Mouse (Mus musculus) lung, embryonic 14.5 days (tissue): Measurements from ENCODE around the gene Trhde. TPM values are rescaled to one million over a fixed set of nuclear protein-coding genes. Genes with fewer than 3 reads are reported as not detected.
A peak's percentile ranks its signal among the peaks of the same experiment; 100 is the strongest.

Source experiments
- ATAC-seq: fragments of 200-750 bp; cut with Nextera tagmentation; 2 replicates; pipeline ENCODE4 v1.8.0; 2017; ENCODE audit warnings: mild to moderate bottlenecking, moderate TSS enrichment, moderate library complexity; ENCODE audit not compliant: insufficient read depth
- DNase-seq: peaks from one replicate; pipeline ENCODE4 v3.0.0-alpha.2; 2015
- H3K27ac ChIP-seq: fragments of 300-500 bp; sonication (generic); 2 replicates; pipeline ENCODE4 v1.5.1; 2014; ENCODE audit warnings: low read depth, mild to moderate bottlenecking, moderate library complexity
- H3K27me3 ChIP-seq: fragments of 300-500 bp; sonication (generic); 2 replicates; pipeline ENCODE4 v1.6.1; 2014; ENCODE audit warnings: low read length, control low read depth; ENCODE audit not compliant: insufficient read depth
- H3K36me3 ChIP-seq: fragments of 300-500 bp; sonication (generic); 2 replicates; pipeline ENCODE4 v1.6.1; 2014; ENCODE audit warnings: control low read depth; ENCODE audit not compliant: insufficient read depth
- H3K4me1 ChIP-seq: fragments of 300-500 bp; sonication (generic); 2 replicates; pipeline ENCODE4 v1.6.1; 2014; ENCODE audit warnings: antibody characterized with exemption, control low read depth; ENCODE audit not compliant: insufficient read depth
- H3K4me2 ChIP-seq: fragments of 300-500 bp; sonication (generic); 2 replicates; pipeline ENCODE4 v1.6.1; 2014; ENCODE audit warnings: mild to moderate bottlenecking
- H3K4me3 ChIP-seq: fragments of 300-500 bp; sonication (generic); 2 replicates; pipeline ENCODE4 v1.5.1; 2014; ENCODE audit warnings: low read depth, low read length
- H3K9ac ChIP-seq: fragments of 300-500 bp; sonication (generic); 2 replicates; pipeline ENCODE4 v1.6.1; 2014
- H3K9me3 ChIP-seq: fragments of 300-500 bp; sonication (generic); 2 replicates; pipeline ENCODE4 v1.6.1; 2016; ENCODE audit warnings: low read depth, low read length, control low read depth
- CTCF ChIP-seq: IDR thresholded peaks from 2 replicates; pipeline ENCODE4 v1.5.1; 2016; ENCODE audit warnings: antibody characterized with exemption, low read depth
- WGBS: fragments of 180-500 bp; shearing (Covaris S2); extraction: QIAGEN DNeasy Blood & Tissue Kit; methylation state at CpG from one replicate; pipeline ENCODE4 v1.1.7; 2014; 5-methylcytosine and 5-hydroxymethylcytosine counted together
- polyA plus RNA-seq: library from polyadenylated mRNA; unstranded; fragments of >200 nt; fragmentation: Nextera tagmentation; extraction: Ambion mirVana; gene quantifications from 2 replicates; pipeline ENCODE4 v1.2.1, GENCODE M21; 2014

Trhde gene
- polyA plus RNA-seq, 1 experiment from 2014 or later, result 0.07 TPM

DNA sequence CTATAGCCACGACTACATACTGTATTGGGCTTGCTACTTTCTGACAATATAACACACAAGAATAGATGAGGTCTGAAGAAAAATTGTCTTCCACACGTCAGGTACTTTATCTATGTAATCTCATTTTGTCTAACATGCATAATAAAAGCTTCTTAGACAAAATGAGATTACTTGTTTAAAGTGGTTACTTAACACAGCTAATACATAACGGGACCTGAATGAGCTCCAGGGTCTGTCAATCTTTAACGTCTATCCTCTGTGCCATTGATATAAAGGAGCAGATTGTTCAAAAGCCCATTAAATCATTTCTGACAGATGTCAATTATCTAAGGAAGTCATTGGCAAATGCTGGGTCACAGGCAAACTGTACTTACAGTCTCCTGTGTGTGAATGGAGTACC, 36.2 kb downstream of the Trhde start:
- 69% methylated on average over 4 of the region's 4 CpGs for WGBS
- Histone ChIP-seq H3K9ac (no peak overlapping the region), H3K4me3 (no peak overlapping the region), H3K4me2 (no peak overlapping the region), H3K36me3 (no peaks in the 10 kb centered on the region), H3K4me1 (no peaks in the 10 kb centered on the region), H3K27me3 (no peaks in the 10 kb centered on the region), H3K27ac (no peak overlapping the region), H3K9me3 (no peaks in the 10 kb centered on the region)
- no peak for DNase-seq
- TF ChIP-seq CTCF, result no peak
- no peak for ATAC-seq

DNA sequence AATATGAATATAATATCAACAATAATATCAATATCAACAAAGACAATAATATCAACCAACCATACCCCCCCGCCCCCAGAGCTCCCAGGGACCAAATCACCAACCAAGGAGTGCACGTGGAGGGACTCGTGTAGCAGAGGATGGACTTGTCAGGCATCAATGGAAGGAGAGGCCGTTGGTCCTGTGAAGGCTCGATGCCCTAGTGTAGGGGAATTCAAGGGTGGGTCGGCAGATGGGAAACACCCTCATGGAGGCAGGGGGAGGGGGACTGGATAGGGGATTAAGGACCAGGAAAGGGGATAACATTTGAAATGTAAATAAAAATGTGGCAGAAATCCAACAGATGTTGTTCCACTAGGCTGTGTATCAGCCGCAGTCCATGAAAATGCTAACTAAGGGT, 40.0 kb downstream of the Trhde start:
- Histone ChIP-seq H3K27me3 (no peaks in the 10 kb centered on the region), H3K4me1 (no peaks in the 10 kb centered on the region), H3K4me2 (no peak overlapping the region), H3K4me3 (no peak overlapping the region), H3K9ac (no peak overlapping the region), H3K9me3 (no peaks in the 10 kb centered on the region), H3K27ac (no peak overlapping the region), H3K36me3 (no peaks in the 10 kb centered on the region)
- WGBS, result 72% methylated on average over 7 of the region's 7 CpGs
- ATAC-seq, result no peak
- TF ChIP-seq CTCF, result no peak
- no peak for DNase-seq

DNA sequence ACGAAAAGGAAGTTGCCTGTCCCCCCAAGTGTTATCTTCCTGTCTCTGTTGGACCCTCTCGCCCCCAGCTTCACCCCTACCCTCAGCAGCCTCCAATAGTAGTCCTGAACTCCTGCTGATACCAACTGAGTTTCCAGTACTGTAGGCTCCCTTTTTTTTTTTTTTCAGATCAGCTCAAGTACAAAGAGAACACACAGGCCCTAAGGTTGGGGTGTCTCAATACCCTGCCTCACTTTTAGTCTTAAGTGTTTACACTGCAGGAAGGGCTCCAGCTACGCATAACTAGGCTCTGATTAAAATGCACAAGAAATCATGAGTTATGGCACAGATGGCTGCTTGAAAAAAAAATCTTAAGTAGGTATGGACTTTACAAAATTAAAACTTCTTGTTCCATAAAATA, 42.9 kb downstream of the Trhde start:
- no peak overlapping the region for H3K4me3 ChIP-seq
- H3K27me3 ChIP-seq, result no peaks in the 10 kb centered on the region
- H3K4me2 ChIP-seq, result no peak overlapping the region
- H3K9me3 ChIP-seq, result no peaks in the 10 kb centered on the region
- DNase-seq (peak; percentile 3), ATAC-seq (peak; percentile 44)
- no peaks in the 10 kb centered on the region for H3K36me3 ChIP-seq
- no peak for TF ChIP-seq CTCF
- no peaks in the 10 kb centered on the region for H3K4me1 ChIP-seq
- no peak overlapping the region for H3K9ac ChIP-seq
- no peak overlapping the region for H3K27ac ChIP-seq
- 53% methylated on average over 3 of the region's 3 CpGs for WGBS

DNA sequence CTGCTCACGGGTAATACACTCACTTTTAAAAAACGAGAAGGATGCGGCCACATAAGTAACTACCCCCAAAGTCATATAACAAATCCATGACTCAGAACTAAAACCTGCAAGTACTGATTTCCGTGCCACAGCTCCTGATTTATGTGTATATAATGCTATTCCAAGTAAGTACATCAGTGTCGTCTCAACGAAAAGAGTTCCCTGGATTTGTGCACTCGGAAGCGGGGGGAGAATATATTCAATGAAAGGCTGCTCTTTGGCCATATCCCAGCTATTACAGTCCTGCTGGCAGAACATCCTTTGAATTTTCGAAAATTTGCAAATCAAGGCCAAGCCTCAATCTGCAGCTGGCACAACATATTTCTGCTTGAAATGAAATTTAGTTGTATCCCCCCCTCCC, 43.5 kb downstream of the Trhde start:
- ATAC-seq, result no peak
- WGBS, result 74% methylated on average over 9 of the region's 9 CpGs
- no peak overlapping the region for H3K9ac ChIP-seq

DNA sequence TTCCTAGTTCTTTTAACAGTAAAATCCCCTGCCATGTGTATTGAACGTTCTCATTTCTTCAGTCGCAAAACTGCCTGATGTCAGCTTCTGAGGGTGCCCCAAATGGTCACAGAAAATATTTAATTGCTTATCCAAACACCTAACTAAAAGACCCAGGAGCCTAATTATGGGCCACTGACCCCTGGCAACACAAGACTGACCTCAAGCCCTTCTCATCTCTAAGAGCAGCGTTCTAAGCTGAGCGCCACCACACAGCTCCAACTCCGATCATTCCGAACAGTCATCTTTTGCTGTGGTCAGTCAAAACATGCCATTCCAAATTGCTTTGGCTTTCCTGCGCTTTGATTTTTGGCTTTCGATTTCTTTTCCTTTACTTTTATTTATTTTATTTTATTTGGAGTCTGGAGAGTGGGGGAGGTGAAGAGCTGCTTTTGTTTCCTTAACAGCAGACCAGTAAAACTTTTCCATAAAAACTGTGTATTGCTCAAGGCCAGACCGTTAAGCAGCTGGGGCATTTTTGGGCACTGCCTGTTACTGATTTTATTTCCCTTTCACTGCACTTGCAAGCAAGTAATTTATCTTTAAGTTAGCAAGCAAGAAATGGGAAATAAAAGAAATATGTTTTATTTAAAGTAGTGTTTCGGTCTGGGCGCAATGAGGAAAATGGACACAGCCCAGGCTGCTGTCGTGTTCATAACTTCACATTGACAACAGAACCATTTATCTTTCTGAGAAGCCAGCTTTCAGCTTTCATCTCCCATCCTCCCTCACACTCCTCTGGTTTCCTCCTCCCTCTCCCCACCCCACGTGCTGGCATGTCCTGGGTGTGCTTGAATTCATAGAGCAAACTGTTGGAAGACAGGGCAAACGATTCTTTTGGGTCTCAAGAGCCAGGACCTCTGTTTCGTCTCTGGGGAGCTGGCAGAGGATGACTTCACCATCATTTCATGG, 59.1 kb downstream of the Trhde start:
- WGBS, result 36% methylated on average over 15 of the region's 15 CpGs
- H3K36me3 ChIP-seq, result no peaks in the 10 kb centered on the region
- H3K27me3 ChIP-seq, result no peaks in the 10 kb centered on the region
- H3K4me3 ChIP-seq, result no peak overlapping the region
- H3K9me3 ChIP-seq, result no peaks in the 10 kb centered on the region
- H3K4me1 ChIP-seq, result 0 out of 2 replicates have a peak, but pooled peaks cover 6% of the 10 kb centered on the region
- DNase-seq (peak; percentile 36), ATAC-seq (peak; percentile 68)
- no peak overlapping the region for H3K27ac ChIP-seq
- no peak for TF ChIP-seq CTCF
- H3K9ac ChIP-seq, result no peak overlapping the region
- peak overlapping the region; percentile 23 for H3K4me2 ChIP-seq

More for the DNA sequence above, 43.5 kb downstream of the Trhde start:
- H3K4me3 ChIP-seq, result no peak overlapping the region
- H3K4me1 ChIP-seq, result no peaks in the 10 kb centered on the region
- no peak overlapping the region for H3K27ac ChIP-seq
- H3K4me2 ChIP-seq, result no peak overlapping the region
- H3K27me3 ChIP-seq, result no peaks in the 10 kb centered on the region
- TF ChIP-seq CTCF, result no peak
- no peaks in the 10 kb centered on the region for H3K36me3 ChIP-seq
- DNase-seq, result no peak
- H3K9me3 ChIP-seq, result no peaks in the 10 kb centered on the region

DNA sequence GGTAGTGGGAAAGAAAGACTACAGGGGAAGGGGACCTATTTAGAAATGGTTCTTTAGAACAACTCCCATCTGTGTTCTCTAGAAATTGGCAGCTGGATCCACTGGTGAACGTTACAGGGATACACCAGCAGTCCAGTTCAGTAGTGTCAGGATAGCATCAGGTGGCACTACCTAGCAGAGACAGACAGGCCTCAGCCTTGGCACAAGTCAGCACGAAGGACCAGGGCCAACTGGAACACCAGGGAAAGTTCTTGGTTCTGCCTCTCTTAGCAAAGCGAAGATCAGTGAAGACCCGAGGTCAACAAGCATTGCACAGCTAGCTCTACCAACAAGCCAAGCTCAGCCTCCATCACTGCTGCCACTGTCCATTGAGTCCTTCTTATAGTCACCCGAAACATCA, 62.2 kb downstream of the Trhde start:
- WGBS, result 89% methylated on average over 5 of the region's 5 CpGs
- ATAC-seq (no peak), DNase-seq (no peak)
- TF ChIP-seq CTCF, result no peak
- Histone ChIP-seq H3K36me3 (no peaks in the 10 kb centered on the region), H3K9ac (no peak overlapping the region), H3K4me1 (0 out of 2 replicates have a peak, but pooled peaks cover 6% of the 10 kb centered on the region), H3K27ac (no peak overlapping the region), H3K4me2 (no peak overlapping the region), H3K4me3 (no peak overlapping the region), H3K27me3 (no peaks in the 10 kb centered on the region), H3K9me3 (no peaks in the 10 kb centered on the region)

DNA sequence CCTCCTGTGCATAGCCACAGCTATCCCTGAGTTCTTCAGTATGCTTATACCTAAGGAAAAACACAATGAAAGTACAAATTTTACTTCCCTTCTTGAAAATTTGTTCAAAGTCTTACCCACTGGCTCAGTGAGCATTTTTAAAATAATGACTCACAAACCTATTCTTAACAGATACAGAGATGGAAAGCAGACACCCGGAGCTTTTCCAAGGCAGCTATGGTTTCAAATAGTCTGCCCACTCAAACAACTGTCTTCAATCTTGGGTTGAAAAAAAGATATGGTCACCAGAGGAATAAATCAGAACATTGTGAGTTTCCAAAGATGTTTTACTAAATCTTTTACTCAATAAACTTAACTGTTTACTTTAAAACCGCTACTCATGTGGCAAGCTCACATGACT, 64.5 kb downstream of the Trhde start:
- TF ChIP-seq CTCF, result no peak
- Histone ChIP-seq H3K4me2 (no peak overlapping the region), H3K4me1 (peaks cover 2% of the 10 kb centered on the region; the same call in 1 of the 2 replicates), H3K4me3 (no peak overlapping the region), H3K36me3 (no peaks in the 10 kb centered on the region), H3K27ac (no peak overlapping the region), H3K27me3 (no peaks in the 10 kb centered on the region), H3K9me3 (no peaks in the 10 kb centered on the region), H3K9ac (no peak overlapping the region)
- DNase-seq (no peak), ATAC-seq (no peak)
- 85% methylated on average over 2 of the region's 2 CpGs for WGBS
